Mouse (Mus musculus) megakaryocyte, adult 5-6 weeks (primary cell): ENCODE measurements around the gene Tfdp1. TPM values are rescaled to one million over a fixed set of nuclear protein-coding genes. Genes with fewer than 3 reads are reported as not detected.

ENCODE experiments used
- ATAC-seq: 2 replicates; pipeline ENCODE4 v1.8.0; 2016; ENCODE audit warnings: mild to moderate bottlenecking, inconsistent platforms; ENCODE audit not compliant: poor library complexity, severe bottlenecking
- total RNA-seq, 2 experiments: library from RNA; stranded (forward) in 1 of 2; stranded (reverse) in 1 of 2; fragments of 153-499, 151-499 nt in 1 of 2; fragments of 221-1000, 200-1000 nt in 1 of 2; gene quantifications; 2 replicates each; pipeline versions ENCODE4 v1.2.3 to v1.2.4; 2015 to 2017

Tfdp1 gene
- total RNA-seq, 2 experiments from 2014 or later = 105 to 146 TPM

DNA sequence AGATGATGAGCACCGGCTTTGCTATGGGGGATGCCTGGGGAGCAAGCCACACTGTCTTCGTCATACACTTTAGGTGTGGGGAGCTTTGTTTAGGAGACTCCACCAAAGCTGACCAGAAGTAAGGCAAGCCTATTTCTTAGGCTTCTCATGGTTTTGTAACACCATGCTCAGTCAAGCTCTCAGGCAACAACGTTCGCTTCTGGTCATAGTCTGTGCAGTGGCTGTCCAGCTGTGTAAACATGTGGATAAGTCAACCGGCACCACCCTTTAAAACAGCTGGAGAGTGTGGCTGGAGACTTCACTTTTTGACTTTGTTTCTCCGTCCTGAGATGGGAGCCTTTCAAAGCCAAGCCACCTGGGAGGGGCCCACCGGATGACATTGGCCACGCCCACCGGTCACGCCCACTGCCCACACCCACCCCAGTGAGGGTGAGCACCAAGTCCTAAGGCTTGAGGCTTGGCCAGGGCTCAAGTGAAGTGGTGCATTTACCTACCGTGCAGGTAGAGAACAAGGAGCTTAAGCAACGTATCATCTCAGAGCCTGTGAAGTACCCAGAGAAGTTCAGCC, 75.4 kb downstream of the Tfdp1 start:
- no peak for ATAC-seq

DNA sequence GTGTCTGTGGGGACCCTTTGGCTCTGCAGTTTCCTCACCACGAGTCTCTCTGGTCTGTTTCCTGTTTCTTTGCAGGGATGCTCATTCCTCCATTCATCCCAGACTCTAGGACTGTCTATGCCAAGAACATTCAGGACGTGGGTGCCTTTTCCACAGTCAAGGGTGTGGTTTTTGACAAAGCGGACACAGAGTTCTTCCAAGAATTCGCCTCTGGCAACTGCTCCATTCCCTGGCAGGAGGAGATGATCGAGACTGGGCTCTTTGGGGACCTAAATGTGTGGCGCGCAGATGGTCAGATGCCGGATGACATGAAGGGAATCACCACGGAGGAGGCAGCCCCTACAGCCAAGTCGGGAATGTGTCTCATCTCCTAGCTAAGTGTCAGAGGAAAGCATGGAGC, 77.3 kb downstream of the Tfdp1 start:
- ATAC-seq = no peak

DNA sequence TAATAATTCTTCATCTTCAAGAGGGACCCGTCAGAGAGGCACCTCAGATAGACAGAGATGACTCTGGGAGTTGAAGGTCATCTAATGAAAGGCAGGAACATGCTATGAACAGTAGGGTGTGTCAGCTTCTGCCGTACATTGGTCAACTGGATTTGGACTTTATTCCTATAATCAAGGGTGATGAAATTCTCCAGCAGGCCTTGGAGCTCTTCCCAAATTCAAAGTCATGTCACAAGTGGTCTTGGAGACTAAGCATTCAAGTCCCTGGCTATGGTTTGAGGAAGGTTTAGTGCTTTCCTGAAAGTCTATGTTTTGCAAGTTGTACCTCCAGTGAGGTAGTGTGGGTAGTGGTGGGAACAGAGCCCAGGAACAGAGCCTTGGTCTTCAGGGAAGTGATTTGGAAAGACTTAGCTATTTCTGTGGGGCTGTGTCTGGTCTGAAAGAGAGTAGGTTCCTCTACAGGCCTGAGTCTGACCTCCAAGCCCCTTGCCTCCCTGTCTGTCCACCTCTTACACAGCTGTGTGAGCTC, 80.6 kb downstream of the Tfdp1 start:
- ATAC-seq = no peak

DNA sequence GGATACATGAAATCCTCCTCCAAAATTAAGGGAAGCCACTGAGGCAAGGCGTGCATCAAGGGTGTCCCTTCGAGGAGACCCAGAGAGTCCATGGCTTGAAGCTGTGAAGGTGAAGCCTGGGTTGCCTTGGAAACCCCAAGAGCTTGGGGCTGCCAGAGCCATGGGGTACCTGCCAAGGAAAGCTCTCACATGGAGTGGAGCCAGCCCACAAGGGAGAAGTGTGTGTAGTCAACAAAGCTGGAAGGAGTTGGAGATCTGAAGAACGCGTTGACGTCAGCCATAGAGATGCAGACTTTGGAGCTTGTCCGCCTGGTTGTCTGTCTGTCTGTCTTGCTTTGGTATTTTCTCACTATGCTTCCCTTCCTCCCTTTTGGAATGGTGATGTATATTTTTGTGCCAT, 82.4 kb downstream of the Tfdp1 start:
- no peak for ATAC-seq

DNA sequence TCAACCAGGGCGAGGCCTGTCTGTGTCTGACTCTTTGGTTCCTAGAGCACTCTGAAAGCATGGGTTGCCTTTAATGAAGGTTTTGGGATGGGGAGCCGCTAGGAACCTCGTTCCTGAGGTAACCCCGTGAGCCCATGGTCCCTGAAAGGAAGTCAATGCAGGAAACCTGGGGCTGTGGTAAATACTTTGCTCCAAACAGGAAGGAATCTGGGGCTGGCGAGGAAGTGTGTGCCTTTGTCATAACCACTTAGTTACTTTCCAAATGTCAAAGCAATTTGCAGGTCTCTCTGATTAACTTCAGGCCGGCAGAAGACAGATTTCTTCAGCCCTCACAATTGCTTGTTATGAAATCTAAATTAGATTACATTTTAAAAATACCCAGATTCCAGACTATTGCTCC, 88.8 kb downstream of the Tfdp1 start:
- ATAC-seq = no peak

Other genes with a start within 250 kb of the Tfdp1 start
- 17.0 and 21.2 TPM in 2 replicates for gene Pcid2, start 233.3 kb upstream of the Tfdp1 start, total RNA-seq (2015)
- gene Pcid2, start 233.3 kb upstream of the Tfdp1 start, total RNA-seq (2017) = 14.0 and 14.1 TPM in 2 replicates
- 57.4 and 60.7 TPM in 2 replicates for gene Cul4a, start 233.1 kb upstream of the Tfdp1 start, total RNA-seq (2015)
- gene Cul4a, start 233.1 kb upstream of the Tfdp1 start, total RNA-seq (2017) = 56.9 and 57.9 TPM in 2 replicates
- 609 and 613 TPM in 2 replicates for gene Lamp1, start 179.6 kb upstream of the Tfdp1 start, total RNA-seq (2015)
- gene Lamp1, start 179.6 kb upstream of the Tfdp1 start, total RNA-seq (2017) = 770 and 822 TPM in 2 replicates
- 0.22 and 0.80 TPM in 2 replicates for gene Grtp1, start 138.1 kb upstream of the Tfdp1 start, total RNA-seq (2015)
- 0.53 TPM in 1 of 2 replicates, not detected in the other for gene Grtp1, start 138.1 kb upstream of the Tfdp1 start, total RNA-seq (2017)
- gene Adprhl1, start 84.6 kb upstream of the Tfdp1 start, total RNA-seq (2015) = not detected in 2 replicates
- not detected in 2 replicates for gene Adprhl1, start 84.6 kb upstream of the Tfdp1 start, total RNA-seq (2017)
- gene Dcun1d2, start 50.6 kb upstream of the Tfdp1 start, total RNA-seq (2015) = 10.6 and 10.8 TPM in 2 replicates
- 14.6 and 19.7 TPM in 2 replicates for gene Dcun1d2, start 50.6 kb upstream of the Tfdp1 start, total RNA-seq (2017)
- 11.2 and 16.0 TPM in 2 replicates for gene Tmco3, start 50.6 kb upstream of the Tfdp1 start, total RNA-seq (2015)
- 8.2 and 8.9 TPM in 2 replicates for gene Tmco3, start 50.6 kb upstream of the Tfdp1 start, total RNA-seq (2017)
- gene Atp4b, start 58.1 kb downstream of the Tfdp1 start, total RNA-seq (2015) = not detected in 2 replicates
- gene Atp4b, start 58.1 kb downstream of the Tfdp1 start, total RNA-seq (2017) = not detected in 2 replicates
- 0.04 TPM in 1 of 2 replicates, not detected in the other for gene Grk1, start 66.3 kb downstream of the Tfdp1 start, total RNA-seq (2015)
- gene Grk1, start 66.3 kb downstream of the Tfdp1 start, total RNA-seq (2017) = not detected in 2 replicates
- not detected in 2 replicates for gene Tmem255b, start 96.4 kb downstream of the Tfdp1 start, total RNA-seq (2015)
- not detected in 2 replicates for gene Tmem255b, start 96.4 kb downstream of the Tfdp1 start, total RNA-seq (2017)
- 0.43 and 0.56 TPM in 2 replicates for gene Gas6, start 155.7 kb downstream of the Tfdp1 start, total RNA-seq (2015)
- 0.77 and 1.6 TPM in 2 replicates for gene Gas6, start 155.7 kb downstream of the Tfdp1 start, total RNA-seq (2017)
- gene 1700029H14Rik, start 223.7 kb downstream of the Tfdp1 start, total RNA-seq (2015) = not detected in 2 replicates
- gene 1700029H14Rik, start 223.7 kb downstream of the Tfdp1 start, total RNA-seq (2017) = not detected in 2 replicates